Mouse (Mus musculus) kidney, postnatal 14 days (tissue): ENCODE measurements around the gene Btbd3.
"Not testable (repeated sequence)": the region's sequence is repeated elsewhere in the genome, so short reads cannot be mapped to it uniquely, and the experiment has no call there.

Experiments
- DNase-seq: peaks from one replicate; pipeline ENCODE4 v3.0.0; 2022; ENCODE audit warnings: mixed read lengths

The Btbd3 gene

DNA sequence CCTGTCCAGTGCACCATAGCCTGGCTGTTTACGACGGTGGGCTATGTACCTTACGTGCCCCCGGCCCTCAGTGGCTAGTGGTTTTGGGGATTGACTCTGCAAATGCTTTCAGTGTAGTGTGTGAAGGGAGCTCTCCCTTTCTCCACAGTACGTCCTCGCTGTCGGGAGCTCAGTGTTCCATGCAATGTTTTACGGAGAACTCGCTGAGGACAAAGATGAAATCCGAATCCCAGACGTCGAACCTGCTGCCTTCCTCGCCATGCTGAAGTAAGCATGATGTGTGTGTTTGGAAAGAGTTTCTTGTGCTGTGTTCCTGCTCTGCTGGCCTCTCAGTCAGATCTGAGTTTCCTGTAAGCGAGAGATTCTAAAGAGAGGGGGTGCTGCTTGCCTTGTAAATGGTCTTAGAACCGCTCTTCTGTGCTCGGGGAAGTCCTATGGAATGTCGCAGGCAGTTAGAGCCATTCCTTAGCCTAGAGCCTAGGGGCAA is 23.9 kb downstream of the Btbd3 start:
- DNase-seq, result peak; percentile 34

DNA sequence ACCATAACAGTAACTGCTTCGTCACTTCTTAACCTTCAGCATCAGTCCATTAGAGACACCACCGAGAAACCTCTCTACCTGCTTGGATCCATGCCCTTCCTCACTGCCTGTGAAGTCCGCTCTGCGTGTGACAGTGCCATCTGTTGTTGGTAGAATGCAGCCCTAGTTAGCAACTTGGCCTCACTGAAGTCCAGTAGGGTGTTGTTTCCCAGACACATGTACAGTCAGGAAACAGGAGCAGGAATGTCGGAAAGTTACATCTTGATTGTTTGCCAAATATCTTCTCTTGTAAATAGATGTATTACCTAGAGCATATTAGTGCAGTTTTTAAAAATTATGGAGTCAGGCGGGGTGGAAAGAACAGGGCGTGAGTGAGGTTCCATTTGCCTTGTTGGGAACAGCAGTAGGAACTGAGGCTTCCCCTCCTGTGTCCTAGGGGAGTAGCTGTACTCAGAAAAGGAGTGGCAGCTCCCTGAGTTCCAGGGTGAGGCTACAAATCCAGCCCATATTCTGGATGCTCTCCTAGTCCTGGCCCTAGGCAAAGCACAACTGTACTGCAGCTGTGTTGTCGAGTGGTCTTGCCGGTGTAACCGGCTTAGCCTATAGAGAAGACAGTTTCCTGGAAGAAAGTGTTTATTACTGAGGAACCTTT is 25.3 kb downstream of the Btbd3 start:
- DNase-seq, result peak; percentile 63

DNA sequence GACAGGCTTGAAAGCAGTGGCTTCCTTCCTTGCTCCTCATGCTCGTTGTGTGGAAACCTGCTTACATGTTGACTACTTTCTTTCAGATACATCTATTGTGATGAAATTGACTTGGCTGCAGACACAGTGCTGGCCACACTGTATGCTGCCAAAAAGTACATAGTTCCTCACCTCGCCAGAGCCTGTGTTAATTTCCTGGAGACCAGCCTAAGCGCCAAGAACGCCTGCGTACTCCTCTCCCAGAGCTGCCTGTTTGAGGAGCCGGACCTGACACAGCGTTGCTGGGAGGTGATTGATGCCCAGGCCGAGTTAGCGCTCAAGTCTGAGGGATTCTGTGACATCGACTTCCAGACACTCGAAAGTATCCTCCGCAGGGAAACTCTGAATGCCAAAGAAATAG is 27.0 kb downstream of the Btbd3 start:
- no peak for DNase-seq

DNA sequence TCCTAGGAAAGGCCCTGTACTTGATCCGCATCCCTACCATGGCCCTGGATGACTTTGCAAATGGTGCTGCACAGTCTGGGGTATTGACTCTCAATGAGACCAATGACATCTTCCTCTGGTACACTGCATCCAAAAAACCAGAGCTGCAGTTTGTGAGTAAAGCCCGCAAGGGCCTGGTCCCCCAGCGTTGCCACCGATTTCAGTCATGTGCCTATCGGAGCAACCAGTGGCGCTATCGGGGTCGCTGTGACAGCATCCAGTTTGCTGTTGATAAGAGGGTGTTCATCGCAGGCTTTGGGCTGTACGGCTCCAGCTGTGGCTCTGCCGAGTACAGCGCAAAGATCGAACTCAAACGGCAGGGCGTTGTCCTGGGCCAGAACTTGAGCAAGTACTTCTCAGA is 27.5 kb downstream of the Btbd3 start:
- DNase-seq, result no peak

DNA sequence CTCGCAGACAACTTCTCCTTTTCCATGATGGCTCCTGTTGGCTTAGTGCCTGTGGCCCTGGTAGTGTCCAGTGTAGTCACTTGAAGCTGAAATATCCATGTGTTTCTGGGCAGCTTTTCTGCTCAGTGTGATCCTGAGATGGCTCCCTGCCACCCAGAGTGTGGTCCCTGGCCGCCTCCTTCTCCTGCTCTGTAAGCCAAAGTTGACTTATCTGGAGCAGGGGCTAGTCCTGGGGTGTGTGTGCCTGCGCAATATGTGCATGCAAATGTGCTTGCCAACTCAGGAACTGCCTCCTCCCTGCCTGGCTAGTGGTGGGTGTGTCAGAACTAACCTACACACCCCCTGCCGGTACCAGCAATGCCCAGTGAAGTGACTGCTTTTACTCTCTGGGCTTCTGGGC is 29.4 kb downstream of the Btbd3 start:
- no peak for DNase-seq

DNA sequence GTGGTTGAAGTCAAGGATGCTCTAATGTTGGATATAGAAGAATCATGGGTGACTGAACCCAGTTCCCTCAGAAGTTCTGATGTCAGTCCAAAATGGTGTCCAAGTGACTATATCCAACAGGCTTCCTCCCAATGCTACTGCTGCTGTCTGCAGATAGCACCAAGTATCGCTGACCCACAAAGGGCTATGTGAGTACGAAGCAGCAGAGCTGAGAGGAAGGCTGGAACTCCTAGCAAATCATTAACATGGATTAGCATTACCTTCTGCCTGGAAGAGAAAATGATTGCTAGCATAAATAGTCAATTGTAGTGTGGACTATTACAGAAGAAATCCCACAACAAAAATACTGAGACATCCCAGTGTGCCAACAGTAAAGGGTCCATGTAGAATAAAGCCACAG is 33.8 kb downstream of the Btbd3 start:
- no peak for DNase-seq

DNA sequence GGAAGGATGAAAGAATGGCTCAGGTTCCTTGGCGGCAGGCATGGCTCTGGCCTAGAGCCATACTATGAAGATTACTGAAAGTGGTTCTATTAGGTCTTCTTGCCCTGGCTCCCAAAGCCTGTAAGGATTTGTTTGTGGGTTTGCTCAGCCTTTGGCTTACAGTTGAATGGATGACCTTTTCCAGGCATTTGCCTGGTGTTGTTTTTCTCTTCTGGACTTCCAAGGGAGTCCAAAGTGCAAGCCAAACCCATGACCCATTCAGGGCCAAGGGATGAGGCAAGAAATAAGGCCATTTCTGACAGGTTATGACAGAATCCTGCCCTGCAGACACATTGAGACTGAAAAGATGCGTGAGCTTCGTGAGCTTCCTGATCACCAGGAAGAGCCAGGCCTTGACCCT is 37.9 kb downstream of the Btbd3 start:
- DNase-seq, result no peak

DNA sequence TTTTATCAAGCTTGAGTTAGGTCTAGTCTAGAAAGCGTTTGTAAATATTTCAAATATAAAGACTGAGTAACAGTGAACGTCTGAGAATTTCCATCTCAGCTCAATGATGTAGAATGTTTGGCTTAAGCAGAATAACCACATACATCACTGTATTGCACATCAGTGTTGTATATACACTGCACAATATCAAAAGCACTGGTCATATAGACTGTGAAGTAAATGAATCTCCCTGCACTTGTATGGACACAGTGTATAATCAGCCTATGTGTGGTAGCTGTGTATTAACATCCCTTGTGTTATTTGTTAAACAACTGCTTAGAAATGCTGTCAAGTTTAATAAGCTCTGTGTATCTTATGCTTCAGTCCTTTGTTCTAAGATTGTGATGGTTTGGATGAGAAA is 49.9 kb downstream of the Btbd3 start:
- DNase-seq, result no peak

DNA sequence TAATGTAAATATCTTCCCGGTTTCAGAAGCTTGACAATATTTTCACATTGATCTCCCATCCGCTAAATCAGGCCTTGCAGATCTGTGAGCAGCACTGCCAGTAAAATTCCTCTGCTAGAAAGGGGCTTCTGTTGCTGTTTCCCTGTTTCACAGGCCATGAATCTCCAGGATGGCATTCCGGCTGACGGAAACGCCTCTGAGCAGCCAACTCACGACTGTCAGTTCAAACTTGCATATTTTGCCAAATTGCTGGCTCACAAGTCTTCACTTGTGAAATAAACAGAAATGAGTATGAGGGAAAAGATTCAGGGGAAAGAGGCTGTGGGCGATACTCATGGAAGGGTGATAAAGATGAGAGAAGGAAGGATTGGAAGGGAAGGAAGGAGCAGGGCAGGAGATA is 59.3 kb downstream of the Btbd3 start:
- no peak for DNase-seq

DNA sequence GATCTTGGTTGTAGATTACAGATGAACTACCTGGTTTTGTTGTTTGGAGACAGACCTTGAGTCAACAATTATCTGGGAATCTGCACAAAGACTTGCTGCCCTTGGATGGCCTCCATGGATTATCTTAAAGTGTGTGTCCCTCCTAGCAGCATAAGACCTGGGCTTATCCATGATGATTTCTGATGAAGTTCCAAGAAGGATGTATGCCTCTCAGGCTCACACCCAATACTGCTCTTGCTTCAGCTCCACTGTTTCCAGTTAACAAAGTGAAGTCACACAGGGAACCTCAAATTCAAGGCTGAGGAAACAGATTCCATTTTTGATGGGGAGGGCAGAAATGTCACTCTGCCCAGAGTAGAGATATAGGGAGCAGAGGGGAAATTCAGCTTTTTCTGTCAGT is 64.0 kb downstream of the Btbd3 start:
- no peak for DNase-seq

DNA sequence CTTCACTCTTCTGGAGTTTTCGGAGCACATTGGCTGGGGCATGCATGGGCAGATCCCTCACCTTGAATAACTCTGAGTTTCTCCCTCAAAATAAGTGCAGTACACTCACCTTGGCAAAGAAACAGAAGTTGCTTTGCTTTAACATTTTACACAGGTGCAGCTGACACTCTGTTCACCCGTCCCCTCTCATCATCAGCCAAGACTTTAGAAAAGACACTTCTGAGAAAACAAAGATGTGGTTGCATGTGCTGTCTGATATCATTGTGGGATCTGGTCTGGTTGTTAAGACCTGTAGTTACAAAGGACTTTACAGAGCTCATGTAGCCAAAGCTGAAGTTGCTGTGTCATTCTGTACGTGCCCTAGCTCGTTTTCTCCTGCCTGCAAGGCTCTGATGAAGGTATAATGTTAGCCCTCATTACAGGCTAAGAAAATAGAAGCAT is 64.7 kb downstream of the Btbd3 start:
- DNase-seq, result no peak

DNA sequence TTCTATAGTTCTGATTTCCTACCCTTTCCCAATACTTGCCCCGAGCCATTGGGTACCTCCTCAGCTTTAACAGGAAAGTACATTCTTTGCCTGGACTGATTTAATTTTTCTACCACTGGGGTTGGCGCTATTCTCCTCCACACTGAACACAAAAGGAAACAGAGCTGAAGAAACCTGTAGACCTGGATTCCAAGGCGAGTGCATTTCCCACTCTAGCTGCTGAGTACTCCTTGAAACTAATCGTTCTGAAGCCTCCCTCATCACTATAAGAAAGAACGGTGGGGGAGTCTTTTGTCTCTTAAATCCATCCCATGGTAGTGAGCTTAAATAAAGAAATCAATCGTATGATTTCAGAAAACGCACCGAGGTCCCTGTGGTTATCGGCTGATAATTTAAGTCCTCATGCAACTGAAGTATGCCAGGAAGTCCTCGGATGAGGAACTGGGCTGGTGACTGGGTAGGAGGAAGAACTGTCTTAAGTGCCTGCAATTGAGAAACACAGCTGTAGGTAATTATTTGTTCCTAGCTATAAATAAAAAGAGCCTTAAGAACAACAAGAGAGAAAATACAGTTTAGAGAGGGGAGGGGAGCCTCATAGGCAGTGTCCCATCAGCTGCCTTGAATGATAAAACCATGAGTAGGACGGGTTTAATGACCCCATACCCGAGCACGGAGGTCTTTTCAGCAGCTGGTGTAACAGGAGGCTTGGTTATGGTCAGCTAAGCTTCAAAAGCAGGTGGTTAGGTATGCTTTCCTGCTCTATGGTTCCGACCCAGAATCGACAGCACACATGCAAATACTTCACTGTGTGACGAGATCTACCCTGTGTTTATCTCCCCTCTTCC is 66.1 kb downstream of the Btbd3 start:
- DNase-seq, result no peak

DNA sequence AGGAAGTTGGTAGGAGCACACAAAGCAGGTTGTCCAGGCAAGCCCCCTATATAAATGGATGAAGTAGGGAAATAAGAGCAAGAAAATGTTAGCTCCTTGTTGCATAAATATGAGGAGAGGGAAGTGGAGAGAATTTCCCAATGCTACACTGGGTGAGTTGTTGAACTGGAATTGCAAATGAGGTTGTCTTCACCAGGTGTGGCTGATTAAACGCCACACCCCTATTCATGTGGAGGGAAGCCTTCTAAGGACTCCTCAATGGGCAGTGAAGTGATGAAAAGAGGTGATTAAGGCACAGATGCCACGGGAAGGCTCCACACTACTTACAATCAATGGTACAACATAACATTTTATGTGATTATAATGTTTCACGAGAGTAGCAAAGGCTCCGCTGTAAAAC is 70.0 kb downstream of the Btbd3 start:
- DNase-seq, result no peak

DNA sequence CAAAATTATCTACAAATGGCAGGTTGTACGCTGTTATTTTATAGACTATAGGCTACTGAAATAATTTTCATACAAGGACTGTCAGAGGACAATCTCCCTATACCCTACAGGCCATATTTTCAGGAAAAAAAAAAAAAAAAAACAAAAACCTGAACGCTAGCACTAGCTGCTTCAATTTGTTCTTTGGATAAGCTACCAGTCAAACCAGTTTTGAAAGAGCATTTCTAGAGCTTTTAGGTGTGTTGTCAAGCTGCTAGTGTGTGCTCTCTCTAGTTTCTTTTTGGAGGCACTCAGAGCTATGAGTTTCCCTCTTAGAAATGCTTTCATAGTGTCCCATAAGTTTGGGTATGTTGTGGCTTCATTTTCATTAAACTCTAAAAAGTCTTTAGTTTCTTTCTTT is 77.8 kb downstream of the Btbd3 start:
- DNase-seq, result not testable (repeated sequence)

DNA sequence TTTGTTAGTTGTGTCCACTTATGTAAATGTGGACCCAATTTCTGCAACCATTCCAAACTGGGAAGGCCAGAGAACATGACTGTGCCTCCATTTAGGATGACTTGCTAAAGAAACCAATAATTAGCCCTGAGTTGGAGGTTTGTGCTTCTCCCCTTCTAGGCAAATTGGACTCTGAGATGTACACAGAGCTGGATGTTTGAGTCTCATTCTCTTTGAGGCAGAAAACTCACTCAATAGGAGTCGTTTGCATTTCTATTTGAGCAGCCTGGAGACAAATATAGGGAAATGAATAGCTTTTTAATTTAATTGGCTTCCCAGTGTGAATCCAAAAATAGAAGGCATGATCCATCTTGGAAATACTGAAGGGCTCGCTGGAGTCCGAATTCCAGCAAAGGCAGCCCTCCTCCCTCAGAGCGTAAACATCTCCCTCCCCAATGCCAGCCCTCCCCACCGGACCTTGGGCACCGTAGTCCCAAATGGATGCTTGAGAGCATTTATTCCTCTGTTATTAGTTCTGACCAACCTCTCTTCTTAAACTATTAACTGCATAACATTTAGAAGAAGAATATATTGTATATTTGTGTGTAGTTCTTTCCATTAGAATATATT is 81.6 kb downstream of the Btbd3 start:
- DNase-seq, result no peak

DNA sequence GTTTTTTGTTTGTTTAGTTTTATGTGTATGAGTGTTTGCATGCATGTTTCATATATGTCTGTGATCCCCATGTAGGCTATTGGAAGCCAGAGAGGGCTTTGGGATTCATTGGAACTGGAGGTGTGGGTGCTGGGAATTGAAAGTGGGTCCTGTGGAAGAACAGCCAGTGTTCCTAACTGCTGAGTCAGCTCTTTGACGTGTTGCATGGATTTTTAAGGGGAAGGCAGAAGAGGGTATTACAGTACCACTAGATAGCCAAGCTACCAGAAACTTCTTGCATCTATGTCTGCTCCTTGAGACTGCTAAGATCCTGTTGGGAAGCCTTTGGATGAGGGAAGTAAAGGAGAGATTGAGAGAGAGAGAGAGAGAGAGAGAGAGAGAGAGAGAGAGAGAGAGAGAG is 82.2 kb downstream of the Btbd3 start:
- DNase-seq, result no peak

DNA sequence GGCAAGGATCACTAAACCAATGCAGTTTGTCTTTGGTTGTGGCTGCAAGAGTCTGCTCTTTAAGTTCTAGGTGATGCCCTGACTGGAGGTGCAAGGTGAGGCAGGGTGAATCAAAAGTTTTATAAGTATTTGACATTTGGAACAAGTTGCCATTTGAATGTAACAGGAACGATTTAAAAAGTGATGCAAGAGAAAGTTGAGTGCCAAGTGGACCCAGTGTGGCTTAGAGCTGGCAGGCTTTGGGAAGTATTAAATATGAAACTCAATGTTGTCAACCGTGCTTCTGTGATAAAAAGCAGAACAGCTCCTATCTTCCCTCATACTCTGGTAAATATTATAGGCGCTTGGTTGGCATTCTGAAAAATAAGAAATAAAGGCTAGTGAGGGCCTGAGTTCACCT is 99.0 kb downstream of the Btbd3 start:
- DNase-seq, result no peak

DNA sequence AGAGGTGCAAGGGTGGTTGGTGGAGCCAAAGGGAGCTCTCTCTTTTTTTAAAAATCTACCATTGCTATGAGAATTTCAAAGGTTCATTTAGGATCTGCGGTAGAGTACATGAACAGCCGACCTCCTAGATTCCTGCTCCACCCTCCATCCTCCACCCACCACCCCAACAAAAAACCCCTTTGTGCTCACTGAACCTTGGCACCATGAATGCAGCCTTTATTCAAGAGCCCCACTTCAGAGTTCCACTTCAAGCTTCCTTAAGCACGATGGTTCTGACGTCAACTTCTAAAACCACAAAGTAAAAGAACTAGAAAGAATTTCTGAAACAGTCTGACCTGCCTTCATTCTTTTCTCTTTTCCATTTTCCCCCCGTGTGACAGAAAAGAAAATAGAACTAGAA is 106.1 kb downstream of the Btbd3 start:
- DNase-seq, result no peak

DNA sequence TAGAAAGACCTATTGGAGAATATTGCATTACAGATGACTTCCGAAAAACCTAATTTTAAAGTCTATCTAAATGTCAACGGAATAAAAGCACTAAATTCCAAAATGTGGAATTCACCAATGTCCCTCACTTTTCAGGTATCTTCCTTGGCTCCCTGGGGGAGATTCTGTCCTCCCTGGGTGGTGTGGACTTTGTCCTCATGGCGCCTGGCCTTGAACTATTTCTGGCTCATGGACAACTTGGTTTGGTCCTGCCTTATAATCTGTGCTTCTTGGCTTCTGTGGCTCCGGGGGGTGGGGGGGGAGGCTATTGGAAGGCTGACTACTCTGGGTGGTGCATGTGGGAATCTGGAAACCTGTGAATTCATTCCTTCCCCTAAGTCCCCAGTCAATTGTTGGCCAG is 109.0 kb downstream of the Btbd3 start:
- no peak for DNase-seq

DNA sequence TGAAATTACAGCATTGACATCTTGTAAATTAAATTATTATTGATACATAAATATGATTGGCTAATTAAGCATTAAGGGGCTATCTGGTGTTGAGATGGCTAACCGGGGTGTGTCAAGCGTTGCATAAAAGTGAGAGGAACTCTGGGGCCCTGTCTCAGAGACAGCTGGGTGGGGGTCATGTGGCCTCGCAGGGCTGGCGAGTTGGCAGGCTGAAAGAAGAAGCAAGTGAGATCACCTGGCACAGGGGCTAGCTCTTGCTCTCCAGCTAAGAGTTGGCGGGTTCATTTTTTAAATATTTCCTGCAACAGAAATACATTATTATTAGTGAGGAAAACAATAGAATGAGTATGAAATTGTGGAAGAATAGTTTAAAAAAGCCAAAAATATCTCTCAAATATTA is 118.2 kb downstream of the Btbd3 start:
- no peak for DNase-seq

DNA sequence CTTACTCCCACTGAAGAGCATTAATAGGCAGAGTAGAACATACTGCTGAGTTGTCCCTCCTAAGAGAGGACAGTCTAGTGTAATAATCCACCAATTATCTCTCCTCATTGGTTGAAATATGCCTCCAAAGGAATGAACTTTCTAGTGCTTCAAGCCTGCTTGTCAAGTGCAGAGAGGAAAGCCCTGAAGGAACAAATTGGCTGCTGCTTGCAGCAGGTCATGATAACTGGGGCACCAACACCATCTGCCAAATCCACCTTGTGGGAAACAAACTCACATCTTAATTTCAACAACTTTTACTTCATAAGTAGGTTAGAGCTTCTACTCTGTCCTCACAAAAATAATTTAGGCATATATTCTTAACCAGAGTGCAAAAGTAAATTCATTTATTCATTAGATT is 122.5 kb downstream of the Btbd3 start:
- no peak for DNase-seq

DNA sequence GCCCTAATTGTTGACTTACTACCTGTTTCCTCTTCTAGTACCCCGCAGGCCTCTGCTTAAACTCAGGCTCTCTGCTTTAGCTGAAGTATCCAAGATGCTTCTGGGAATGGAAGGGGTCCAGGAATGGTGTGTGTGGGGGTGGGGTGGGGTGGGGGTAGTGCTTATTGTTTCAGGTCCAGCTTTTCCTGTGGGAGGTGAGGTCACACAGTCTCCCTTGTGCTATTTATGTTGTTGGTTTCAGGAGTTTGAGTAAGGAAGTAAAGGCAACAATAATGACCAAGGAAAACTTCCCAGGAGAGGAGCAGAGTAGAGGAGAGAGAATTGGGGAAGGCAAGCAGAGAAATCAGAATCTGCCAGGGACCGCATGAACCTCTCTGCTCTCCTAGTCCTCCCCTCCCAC is 128.4 kb downstream of the Btbd3 start:
- no peak for DNase-seq

DNA sequence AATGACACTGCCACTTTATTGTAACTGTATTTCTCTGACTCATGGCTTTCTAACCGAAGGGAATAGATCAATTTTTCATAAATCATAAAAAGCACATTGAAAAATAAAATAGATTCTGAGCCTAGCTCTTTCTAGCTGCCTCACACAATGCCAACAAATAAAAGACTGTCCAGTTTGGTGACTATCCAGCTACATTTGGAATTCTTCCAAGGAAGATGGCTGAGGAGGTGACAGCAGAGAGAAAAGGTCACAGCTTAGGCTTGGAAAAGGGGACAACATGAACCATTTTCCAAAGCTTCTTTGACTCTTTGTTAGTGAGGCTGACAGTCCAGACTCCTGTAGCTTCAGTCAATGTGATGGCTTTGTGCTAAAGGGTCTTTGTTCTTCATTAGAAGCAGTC is 132.2 kb downstream of the Btbd3 start:
- no peak for DNase-seq

DNA sequence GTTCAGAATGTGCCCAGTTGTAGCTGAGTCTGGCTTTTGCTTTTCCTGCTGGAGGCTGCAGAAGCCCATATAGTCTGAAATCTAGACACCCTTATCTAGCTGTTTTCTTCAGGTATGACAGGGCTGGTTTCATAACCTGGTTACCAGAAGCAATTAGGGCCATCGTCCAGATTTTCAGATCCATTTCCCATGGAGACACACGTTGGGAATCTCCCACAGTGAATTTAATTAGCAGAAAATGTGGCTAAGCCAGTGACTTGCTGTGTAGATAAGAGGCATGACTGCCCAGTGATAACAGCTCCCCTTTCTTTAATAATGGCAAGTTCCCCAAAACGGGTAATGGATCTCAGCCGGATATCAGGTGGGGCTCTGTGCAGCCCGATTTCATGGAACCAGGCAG is 146.7 kb downstream of the Btbd3 start:
- DNase-seq, result no peak
